Mouse (Mus musculus) heart, postnatal 4 days (tissue): Measurements from ENCODE around the gene H2-M1. TPM values are rescaled to one million over a fixed set of nuclear protein-coding genes. Genes with fewer than 3 reads are reported as not detected.

Experiments used
- DNase-seq: peaks from one replicate; pipeline ENCODE4 v3.0.0; 2021
- total RNA-seq, 2 experiments: library from RNA; stranded (reverse); gene quantifications; 2 replicates each; pipeline ENCODE4 v1.2.3; 2021

The H2-M1 gene
- total RNA-seq, result not detected

DNA sequence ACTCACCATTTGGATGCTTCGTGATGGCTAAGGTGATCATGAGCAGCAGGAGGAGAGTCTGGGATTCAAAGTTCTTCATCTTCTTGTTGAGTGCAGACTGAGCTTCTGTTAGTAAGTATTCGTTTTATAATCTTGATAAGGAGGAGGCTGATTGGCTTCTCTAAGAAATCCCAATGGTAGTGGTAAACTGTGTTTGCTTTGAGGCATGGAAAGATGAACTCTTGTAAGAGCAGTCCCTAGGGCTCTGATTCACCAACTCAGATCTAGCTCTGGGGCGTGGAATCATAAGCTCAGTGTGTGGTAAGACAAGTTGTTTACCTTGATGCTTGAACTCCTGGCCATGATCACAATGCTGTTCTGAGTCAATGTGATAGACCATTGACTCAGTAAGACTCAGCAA lies at the start of gene H2-M1:
H2-M1 (minus strand) TSS at position 101 of the 400 bp plus-strand sequence.
- no peak for DNase-seq

DNA sequence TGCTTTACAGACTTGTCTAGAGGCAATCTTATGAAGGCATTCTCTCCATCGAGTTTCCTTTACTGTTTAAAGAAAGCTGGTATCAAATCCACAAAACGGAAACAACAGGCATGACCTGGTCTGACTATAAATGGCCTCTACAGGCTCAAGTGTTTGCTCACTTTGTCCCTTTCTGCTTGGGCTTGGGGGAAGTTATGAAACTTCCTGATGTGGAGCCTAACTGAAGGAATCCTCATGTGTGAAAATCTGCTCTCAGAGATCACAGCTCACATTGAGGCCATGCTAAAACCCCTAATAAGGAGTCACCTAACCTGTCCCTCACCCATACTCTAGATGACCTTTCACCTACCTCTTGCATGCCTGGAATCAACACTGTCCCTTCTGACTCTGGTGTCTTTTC lies 25.7 kb upstream of the H2-M1 start:
- no peak for DNase-seq

DNA sequence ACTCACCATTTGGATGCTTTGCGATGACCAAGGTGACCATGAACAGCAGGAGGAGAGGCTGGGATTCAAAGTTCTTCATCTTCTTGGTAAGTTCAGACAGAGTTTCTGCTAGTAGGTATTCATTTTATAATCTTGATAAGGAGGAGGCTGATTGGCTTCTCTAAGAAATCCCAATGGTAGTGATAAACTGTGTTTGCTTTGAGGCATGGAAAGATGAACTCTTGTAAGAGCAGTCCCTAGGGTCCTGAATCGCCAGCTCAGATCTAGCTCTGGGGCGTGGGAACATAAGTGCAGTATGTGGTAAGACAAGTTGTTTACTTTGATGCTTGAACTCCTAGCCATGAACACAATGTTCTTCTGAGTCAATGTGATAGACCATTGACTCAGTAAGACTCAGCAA lies 29.5 kb downstream of the H2-M1 start, which contains the start of gene H2-M9:
H2-M9 (minus strand) TSS at position 101 of the 400 bp plus-strand sequence.
- DNase-seq, result no peak

Other genes with a start within 250 kb of the H2-M1 start
- gene H2-M10.4, start 209.9 kb downstream of the H2-M1 start, total RNA-seq, result not detected
- gene H2-M11, start 125.1 kb downstream of the H2-M1 start, total RNA-seq, result not detected
- not detected for gene H2-M9, start 29.6 kb downstream of the H2-M1 start, total RNA-seq
- not detected for gene H2-M10.5, start 100.7 kb upstream of the H2-M1 start, total RNA-seq
- gene H2-M10.6, start 140.0 kb upstream of the H2-M1 start, total RNA-seq, result not detected
- gene Trim26, start 164.9 kb upstream of the H2-M1 start, total RNA-seq, result 10 to 100 TPM; 24.5 to 28.4 TPM
- not detected for gene Trim15, start 195.0 kb upstream of the H2-M1 start, total RNA-seq
- 1 to 10 TPM in 1 of 2 experiments, under 1 TPM in 1; 0.57 to 1.8 TPM for gene Trim10, start 197.4 kb upstream of the H2-M1 start, total RNA-seq
- not detected for gene Trim40, start 217.9 kb upstream of the H2-M1 start, total RNA-seq
- not detected for gene Trim31, start 225.9 kb upstream of the H2-M1 start, total RNA-seq